Mouse (Mus musculus): ENCODE measurements around the gene Tert.
A peak's percentile ranks its signal among the peaks of the same experiment; 100 is the strongest.

Gene Tert

DNA sequence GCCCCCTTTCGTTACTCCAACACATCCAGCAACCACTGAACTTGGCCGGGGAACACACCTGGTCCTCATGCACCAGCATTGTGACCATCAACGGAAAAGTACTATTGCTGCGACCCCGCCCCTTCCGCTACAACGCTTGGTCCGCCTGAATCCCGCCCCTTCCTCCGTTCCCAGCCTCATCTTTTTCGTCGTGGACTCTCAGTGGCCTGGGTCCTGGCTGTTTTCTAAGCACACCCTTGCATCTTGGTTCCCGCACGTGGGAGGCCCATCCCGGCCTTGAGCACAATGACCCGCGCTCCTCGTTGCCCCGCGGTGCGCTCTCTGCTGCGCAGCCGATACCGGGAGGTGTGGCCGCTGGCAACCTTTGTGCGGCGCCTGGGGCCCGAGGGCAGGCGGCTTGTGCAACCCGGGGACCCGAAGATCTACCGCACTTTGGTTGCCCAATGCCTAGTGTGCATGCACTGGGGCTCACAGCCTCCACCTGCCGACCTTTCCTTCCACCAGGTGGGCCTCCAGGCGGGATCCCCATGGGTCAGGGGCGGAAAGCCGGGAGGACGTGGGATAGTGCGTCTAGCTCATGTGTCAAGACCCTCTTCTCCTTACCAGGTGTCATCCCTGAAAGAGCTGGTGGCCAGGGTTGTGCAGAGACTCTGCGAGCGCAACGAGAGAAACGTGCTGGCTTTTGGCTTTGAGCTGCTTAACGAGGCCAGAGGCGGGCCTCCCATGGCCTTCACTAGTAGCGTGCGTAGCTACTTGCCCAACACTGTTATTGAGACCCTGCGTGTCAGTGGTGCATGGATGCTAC is at the start of gene Tert:
Tert (plus strand) TSS at position 167 of the 805 bp plus-strand sequence.
- peak; percentile 69 for DNase-seq

DNA sequence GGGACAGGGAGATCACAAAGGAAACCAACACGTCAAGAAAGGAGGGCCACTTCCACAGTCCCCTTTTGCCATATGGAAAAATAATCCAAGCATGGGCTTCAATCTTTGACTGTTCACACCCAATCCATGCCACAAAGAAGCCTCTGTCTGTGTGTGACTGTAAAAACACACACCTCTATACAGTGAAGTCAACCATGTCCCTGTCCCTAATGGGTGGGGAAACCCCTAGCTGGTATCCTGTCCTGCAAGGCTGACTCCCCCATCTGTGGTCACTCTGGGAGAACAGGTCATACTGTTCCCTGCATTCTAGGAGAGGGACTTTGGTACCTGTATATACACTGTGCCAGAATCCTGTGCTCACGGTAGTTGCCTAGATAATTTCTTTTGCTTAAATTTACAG is 49.4 kb upstream of the Tert start:
- DNase-seq: no peak

DNA sequence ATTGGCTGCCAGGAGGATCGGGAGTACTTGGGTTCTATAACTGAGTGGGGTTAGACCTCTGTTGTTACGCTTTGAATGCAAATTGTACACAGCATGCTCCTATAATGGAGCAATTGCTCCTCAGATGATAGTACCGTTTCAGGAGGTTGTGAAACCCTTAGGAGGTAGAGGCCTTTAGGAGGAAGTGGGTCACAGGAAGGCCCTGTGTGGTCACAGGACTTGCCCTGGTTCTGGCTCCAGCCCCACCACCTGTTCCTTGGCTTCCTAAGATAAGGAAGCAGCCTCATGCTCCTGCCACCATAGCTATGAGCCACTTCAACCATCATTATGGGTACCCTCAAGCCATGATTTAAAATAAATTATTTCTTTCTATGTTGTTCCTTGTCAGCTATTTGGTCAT is 35.2 kb upstream of the Tert start:
- DNase-seq: no peak

DNA sequence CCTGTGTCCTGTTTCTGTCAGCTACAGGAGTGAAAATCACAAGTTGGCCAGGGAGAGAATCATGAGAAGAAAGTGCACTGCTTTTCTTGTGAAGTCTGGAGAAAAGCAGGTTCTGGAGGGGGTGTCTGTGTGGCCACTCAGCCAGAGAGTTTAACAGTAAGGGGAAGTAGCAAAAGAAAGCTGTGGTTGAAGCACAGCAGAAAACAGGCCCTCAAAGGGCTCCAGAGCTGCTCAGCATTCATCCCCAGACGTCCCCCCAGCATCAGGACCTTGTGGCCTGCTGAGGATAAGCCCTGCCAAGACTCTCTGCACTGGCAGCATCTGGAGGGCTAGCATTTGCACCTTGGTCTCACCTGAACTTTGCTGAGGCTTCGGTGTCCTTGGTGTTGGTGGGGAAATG is 34.2 kb upstream of the Tert start:
- no peak for DNase-seq

DNA sequence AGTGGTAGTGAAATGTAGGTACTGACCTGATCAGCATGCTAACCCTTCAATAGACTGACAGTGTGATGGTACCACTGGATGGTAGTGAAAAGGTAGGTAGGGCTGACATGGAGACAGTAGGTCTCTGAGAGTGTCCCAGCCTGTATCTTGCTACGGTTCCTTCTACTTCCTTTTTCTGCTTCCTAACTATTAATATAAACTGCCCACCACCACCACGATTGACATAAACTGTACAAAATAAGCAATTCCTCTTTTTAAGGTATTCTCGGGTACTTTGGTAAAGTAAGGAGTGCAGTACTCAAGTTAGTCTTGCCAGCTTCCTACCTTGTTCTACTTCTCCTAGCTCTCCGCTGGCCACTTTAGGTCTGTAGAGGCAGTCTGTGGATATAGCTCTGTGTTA is 30.4 kb upstream of the Tert start:
- no peak for DNase-seq

DNA sequence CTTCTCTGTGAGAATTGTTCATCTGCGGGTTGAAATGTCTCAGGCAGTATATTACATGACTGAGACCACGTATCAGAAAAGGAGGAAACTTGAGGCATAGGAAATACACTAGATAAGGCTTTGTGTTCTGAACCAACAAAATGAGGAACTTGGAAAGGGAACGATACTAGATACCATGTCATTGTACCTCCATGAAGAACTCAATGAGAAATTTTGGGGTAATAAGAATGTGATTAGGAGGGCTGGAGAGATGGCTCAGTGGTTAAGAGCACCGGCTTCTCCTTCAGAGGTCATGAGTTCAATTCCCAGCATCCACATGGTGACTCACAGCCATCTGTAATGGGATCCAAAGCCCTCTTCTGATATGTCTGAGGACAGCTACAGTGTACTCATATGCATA is 26.5 kb upstream of the Tert start:
- DNase-seq: no peak

DNA sequence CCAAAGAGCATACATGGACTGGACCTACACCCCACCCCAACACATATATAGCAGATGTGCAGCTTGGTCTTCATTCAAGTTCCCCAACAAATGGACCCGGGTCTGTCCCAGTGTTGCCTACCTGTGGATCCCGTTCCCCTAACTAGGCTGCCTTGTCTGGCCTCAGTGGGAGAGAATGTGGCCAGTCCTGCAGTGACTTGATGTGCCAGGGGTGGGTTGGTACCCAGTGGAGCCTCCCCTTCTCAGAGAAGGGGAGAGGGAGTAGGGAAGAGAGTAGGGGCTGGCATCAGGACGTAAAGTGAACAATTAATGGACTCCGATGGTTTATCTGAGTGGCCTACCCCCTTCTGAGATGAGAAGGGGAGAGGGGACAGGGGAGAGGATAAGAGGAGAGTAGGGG is 23.7 kb upstream of the Tert start:
- no peak for DNase-seq

DNA sequence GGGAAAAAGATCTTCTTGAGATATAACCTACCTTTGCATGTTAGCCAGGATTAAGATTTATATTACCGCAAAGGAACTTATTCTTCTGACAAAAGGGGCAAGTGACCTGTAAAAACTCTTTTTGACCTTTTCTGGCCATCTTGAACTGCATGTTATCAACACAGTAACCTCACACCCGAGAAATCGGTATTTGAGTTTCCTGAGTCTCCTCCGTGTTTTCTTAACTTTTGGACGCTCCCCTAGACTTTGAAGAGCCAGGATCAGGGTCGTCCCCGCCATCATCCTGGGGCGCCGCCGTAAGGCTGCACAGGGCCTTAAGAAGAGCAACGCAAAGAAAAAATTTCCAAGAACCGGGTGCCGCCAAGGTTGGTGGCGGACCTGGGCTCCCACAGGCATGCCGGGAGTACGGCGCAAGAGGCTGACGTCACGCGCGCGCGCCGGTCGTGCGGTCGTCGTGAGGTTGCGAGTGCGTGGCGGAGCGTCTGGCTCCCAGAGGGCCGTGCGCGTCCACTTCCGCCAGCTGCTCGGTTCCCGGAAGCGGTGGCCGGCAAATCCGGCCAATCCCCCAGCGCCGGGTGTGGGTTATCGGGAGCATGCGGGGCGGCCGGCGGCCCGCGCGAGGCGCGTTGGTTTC is 23.1 kb upstream of the Tert start, which contains the start of gene Clptm1l:
Clptm1l (plus strand) TSS at position 485 of the 634 bp plus-strand sequence.
- peak; percentile 96 for DNase-seq

DNA sequence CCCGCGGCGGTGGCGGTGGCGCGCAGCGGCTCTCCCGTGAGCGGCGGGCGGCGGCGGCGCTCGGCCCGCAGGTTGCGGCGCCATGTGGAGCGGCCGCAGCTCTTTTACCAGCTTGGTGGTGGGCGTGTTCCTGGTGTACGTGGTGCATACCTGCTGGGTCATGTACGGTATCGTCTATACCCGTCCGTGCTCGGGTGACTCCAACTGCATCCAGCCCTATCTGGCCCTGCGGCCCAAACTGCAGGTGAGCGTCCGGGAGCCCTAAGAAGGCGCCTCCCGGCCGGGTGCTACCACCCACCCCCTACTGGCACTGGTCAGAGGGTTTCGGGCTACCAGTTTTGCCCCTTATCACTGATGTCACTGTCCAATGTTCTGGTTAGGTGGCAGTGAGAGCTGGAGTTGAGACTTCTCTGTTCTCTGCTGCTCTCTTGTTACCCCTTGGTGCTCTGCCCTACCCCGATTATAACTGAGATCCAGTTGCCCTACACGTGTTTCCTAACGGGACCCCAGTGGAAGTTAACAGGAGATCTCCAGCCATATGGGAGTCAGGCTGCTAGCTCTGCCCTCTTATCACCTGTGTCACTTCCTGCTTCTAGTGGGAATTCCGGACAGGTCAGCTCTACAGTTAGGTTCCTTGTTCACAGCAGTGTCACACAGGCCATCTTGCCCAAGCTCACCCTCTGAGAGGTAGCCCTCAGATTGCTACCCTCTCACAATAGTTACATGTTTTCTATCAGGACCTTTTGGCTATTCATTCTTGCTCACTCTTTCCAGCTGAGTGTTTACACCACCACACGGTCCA is 22.4 kb upstream of the Tert start:
- DNase-seq: no peak

DNA sequence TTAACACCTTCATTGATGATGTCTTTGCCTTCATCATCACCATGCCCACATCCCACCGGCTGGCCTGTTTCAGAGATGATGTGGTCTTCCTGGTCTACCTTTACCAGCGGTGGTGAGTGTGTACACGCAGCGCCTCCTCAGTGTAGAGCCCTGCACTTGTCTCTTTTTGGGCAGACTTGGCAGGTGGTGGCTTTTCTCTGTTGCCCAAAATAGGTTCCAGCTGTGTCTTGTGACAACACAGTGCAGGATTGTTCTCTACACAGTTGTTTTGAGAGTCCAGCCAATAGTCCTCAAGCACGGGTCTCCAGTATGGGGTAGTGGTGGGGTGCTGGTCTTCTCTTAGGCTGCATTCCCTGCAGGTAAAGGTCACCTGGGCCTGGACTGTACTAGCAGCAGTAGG is 8.3 kb upstream of the Tert start:
- DNase-seq: no peak

DNA sequence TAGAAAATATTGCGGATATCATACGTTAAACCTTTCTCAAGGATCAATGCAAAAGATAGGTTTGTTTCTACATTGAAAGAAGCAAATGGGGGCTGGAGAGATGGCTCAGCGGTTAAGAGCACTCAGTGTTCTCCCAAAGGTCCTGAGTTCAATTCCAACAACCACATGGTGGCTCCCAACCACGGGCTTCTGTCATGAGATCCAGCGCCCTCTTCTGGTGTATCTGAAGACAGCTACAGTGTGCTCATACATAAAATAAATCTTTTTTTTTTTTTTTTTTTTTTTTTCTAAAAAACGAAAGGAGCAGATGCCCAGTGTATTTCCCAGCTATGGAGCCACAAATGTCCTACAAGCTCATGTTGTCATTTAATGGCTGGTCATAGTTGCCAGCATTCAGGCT is 6.1 kb upstream of the Tert start:
- DNase-seq: no peak

DNA sequence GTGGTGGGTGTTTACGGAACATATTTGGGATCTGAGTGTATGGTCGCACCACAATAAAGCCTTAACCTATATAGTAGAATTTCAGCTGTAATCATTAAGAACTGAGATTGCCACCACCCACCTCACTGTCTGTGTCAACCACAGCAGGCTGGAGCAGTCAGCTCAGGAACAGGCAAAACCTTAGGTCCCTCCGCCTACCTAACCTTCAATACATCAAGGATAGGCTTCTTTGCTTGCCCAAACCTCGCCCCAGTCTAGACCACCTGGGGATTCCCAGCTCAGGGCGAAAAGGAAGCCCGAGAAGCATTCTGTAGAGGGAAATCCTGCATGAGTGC is 334 bp upstream of the Tert start:
- no peak for DNase-seq

DNA sequence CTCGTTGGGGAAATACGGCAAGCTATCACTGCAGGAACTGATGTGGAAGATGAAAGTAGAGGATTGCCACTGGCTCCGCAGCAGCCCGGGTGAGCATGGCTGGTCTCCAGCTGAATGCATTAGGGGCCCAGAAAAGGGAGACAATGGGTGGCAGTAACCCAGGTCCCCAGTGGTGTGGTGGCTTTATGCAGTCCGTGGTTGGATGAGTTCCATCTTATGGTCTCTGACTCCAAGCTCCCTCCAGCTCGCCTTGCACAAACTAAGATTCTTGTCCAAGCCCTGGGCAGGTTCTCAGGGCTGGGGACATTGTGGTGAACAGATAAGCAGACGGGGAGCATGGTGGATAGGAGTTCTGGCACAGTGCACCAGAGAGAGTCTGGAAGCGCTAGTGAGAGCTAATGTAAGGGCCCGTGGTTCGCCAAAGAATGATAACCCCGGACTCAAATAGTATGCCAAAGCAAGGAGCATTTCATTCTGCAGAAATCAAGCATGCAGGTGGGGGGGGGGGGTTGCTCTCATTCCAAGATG is 1.9 kb downstream of the Tert start:
- DNase-seq: no peak

DNA sequence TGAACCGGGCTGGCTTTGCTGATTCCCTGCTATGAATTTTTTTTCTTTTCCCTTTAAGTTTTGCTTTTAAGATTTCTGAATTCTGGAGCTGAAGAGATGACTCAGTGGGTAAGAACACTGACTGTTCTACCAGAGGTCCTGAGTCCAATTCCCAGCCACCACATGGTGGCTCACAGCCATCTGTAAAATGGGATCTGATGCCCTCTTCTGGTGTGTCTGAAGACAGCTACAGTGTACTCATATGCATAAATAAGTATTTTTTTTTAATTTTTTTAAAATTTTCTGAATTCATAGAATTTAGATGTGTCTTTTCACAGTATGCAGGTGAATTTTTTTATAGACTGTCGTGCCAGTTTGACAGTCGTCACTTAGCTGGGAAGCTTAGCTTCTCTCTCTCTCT is 5.1 kb downstream of the Tert start:
- DNase-seq: no peak

DNA sequence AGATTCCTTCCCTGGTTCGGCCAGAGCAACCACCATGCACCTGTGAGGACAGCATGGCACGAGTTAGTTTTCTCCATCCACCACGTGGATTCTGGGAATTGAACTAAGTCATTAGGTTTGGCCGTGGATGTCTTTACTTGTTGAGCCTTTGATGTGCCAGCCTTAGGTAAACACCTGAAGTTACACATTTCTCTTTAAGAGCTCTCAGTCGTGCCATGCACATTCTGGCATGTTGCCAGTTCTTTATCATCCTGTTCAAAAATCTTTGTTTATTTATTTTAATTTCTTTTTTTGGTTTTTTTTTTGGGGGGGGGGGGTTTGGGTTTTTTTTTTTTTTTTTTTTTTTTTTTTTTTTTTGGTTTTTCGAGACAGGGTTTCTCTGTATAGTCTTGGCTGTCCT is 11.1 kb downstream of the Tert start:
- no peak for DNase-seq

DNA sequence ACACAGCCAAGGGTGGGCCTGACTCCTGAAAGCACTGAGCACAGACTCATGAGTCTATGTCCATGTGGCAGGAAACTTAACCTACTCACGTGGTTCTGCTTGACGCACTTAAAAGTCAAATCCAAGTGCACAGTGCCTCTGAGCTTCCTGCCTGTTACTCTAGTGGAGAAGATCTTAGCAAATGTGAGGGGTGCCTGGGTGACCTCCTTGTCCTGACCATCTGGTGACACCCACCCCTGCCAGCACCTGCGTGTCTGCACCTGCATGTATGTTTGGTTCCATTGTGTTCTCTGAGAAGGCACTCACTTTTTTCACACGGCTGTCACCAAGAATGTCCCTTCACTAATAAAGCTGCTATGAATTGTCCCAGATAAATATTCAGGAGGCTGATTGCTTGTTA is 14.6 kb downstream of the Tert start:
- DNase-seq: no peak

DNA sequence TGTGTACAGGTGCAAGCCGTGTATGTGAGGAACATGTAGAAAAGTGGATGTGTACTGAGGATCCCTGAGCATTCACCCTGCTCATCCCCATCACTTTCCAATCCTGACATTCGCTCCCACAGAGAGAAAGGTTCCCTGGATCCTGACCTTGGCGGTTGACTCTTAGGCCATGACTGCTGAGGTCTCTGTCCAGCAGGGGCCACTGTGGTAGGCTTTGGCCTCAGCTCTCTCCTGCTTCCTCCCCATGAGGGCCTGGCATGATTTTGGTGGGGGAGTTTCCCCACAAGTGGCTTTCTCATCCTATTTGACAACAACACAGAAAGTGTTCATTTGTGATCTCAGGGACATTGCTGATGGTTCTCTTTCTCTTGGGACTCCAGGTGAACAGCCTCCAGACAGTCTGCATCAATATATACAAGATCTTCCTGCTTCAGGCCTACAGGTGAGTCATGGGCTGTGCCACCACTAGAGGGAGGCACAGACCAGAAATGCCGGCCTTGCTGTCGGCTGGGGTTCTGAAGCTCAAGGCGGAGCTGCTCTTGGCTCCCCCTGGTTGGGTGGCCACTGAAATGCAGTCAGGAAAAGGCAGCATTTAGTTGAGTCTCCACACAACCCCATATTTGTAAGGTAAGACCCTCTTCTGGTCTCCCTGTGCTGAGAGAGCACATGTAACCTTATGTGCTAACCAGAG is 19.8 kb downstream of the Tert start:
- DNase-seq: peak; percentile 61

DNA sequence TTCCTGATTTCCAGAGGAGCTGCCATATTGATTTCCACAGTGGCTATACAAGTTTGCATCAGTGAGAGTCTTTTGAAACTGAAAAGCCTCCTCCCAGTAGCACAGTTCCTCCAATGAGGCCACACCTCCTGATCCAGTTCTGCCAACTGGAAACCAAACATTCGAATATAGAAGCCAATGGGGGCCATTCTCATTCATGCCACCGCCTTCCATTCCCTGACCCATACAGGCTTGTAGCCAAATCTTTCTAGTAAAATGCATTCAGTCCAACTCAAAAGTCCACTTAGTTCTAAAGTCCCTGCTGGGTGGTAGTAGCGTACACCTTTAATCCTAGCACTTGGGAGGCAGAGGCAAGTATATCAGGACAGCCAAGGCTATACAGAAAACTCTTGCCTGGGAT is 26.6 kb downstream of the Tert start:
- DNase-seq: no peak

DNA sequence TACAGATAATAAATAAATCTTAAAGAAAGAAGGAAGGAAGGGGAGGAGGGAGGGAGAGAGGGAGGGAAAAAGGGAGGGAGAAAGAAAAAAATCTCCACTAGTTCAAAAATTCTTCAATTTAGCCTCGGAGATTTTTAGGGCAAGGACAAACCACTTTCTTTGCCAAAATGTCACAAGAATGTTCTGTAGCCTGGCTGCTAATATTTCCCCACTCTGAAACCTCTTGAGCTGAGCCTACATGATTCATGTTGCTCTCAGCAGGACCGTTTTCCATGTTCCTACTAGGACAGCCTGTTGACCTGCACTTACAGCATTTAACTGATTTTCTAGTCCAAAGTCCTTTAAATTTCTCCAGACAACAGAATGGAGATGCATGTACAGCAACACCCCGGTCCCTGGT is 28.3 kb downstream of the Tert start:
- DNase-seq: no peak

DNA sequence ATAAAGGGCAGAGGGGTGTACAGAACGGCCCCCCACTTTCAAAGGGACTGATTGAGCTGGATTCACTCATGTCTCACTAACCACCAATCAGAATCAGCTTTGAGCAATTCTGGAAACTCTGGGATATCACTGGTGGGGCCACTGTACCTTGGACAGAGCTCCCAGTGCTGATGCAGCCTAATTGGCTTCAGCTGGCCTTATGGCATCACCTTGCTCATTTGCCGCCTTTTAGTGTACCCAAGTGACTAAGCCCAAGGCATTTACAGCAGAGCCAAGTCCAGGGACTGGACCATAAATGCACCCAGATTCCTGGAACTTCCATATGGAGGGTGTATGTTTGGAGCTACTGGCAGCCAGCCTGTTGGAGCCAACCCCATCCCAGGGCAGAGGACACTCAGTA is 32.2 kb downstream of the Tert start:
- DNase-seq: no peak

DNA sequence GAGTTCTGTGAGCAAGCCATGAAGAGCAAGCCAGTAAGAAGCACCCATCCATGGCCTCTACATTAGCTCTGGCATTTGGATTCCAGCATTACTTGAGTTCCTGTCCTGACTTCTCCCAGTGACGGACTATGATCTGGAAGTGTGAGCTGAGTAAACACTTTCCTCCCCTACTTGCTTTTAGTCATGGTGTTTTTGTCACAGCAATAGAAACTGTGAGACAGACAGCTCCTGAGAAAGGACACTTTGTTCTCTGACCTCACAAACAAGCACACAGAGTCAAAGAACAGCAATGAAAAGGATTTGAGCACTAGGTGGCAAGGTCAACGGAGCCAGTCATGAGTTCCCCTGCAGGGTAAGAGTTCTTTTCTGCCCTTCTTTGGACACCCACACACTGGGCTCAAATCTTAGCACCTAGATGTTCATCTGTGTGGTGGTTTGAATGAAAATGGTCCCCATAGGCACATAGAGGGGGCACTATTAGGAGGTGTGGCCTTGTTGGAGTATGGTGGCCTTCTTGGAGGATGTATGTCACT is 33.5 kb downstream of the Tert start:
- DNase-seq: no peak

DNA sequence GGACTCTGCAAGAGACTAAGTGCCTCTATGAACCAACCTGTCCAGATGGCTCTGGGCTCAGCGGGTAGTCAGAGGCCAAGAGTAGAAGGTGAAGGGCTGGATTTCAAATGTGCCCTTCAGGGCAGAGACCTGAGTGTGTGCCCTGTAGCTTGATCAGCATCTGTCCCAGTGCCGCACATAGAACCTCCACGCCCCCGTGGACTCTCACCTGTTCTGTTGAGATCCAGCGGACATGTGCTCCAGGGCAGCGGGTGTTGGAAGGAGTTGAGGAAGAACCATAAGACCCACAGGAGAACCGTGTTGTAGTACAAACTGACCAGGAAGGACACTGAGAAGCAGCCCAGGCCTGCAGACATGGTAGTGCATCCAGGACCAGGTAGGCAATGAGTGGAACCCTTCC is 48.5 kb downstream of the Tert start:
- no peak for DNase-seq

DNA sequence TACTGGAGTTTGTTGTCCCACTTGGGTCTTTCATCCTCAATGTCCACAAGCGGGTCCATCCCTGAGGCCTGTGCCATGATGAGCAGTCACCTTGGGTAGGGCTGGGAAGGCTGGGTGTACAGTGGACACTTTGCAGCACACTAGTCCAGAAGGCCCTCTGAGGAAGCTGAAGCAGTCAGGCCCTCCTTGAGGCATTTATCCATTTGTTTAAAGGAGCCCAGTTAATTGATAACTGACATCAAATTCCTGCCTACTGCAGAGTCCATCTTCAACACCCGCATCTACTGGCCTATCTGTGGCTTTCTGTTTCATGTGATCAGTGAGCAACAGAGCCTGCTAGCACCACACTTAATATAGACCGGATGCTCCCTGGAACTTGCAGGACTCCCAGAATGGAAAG is 51.1 kb downstream of the Tert start, which contains the start of gene Slc6a18:
Slc6a18 (minus strand) TSS at position 171 of the 400 bp plus-strand sequence.
- DNase-seq: no peak
